Mouse (Mus musculus): ENCODE data around the gene Capn1. TPM values are rescaled to one million over a fixed set of nuclear protein-coding genes. Genes with fewer than 3 reads are reported as not detected.
A peak's percentile ranks its signal among the peaks of the same experiment; 100 is the strongest.

Gene Capn1
- polyA plus RNA-seq, 1 experiment from 2014 or later: 21.2 TPM

- ATAC-seq (ENCODE audit: low FRiP score, low TSS enrichment) (no peak), DNase-seq (ENCODE audit: low spot score) (no peak)
- Histone ChIP-seq H3K4me2 (replicated peaks; ENCODE audit: low read depth) (no peak overlapping the region), H3K4me1 (replicated peaks; ENCODE audit: control insufficient read depth, insufficient read depth) (peaks cover 2% of the 10 kb centered on the region; the same call in 1 of the 2 replicates), H3K9me3 (ENCODE audit: control insufficient read depth, low read length) (no peaks in the 10 kb centered on the region), H3K4me3 (ENCODE audit: low read depth, low read length) (no peak overlapping the region), H3K9ac (ENCODE audit: low read length) (no peak overlapping the region), H3K27me3 (ENCODE audit: control insufficient read depth, insufficient read depth, low read length) (no peaks in the 10 kb centered on the region), H3K36me3 (ENCODE audit: control insufficient read depth, insufficient read depth, low read length) (peaks cover 10% of the 10 kb centered on the region), H3K27ac (replicated peaks) (no peak overlapping the region; the same call in 1 of the 2 replicates)
- WGBS: 33% methylated on average over 1 of the region's 1 CpGs
- no peak for TF ChIP-seq CTCF (IDR thresholded peaks at IDR 0.05; ENCODE audit: low read depth)
- no peak for TF ChIP-seq EP300 (optimal IDR thresholded peaks at IDR 0.05)
These were observed 24.8 kb downstream of the Capn1 start for GRCm38 (mm10) chr19:5990921-5991320.

GRCm38 (mm10) chr19:5990033-5990432, 25.7 kb downstream of the Capn1 start:
- no peak for DNase-seq (ENCODE audit: low spot score)
- Histone ChIP-seq H3K4me2 (replicated peaks; ENCODE audit: low read depth) (no peak overlapping the region), H3K36me3 (ENCODE audit: control insufficient read depth, insufficient read depth, low read length) (peaks cover 10% of the 10 kb centered on the region), H3K4me3 (ENCODE audit: low read depth, low read length) (no peak overlapping the region), H3K9ac (ENCODE audit: low read length) (no peak overlapping the region), H3K4me1 (replicated peaks; ENCODE audit: control insufficient read depth, insufficient read depth) (peaks cover 2% of the 10 kb centered on the region; the same call in 1 of the 2 replicates), H3K27ac (replicated peaks) (no peak overlapping the region; the same call in 1 of the 2 replicates), H3K27me3 (ENCODE audit: control insufficient read depth, insufficient read depth, low read length) (no peaks in the 10 kb centered on the region), H3K9me3 (ENCODE audit: control insufficient read depth, low read length) (no peaks in the 10 kb centered on the region)
- ATAC-seq (ENCODE audit: low FRiP score, low TSS enrichment): no peak
- TF ChIP-seq CTCF (IDR thresholded peaks at IDR 0.05; ENCODE audit: low read depth) (no peak), EP300 (optimal IDR thresholded peaks at IDR 0.05) (no peak)
- 66% methylated on average over 12 of the region's 12 CpGs for WGBS

GRCm38 (mm10) chr19:5989585-5989984, 26.1 kb downstream of the Capn1 start:
- WGBS: 30% methylated on average over 6 of the region's 6 CpGs
- no peak overlapping the region for H3K27ac ChIP-seq (replicated peaks)
- H3K4me1 ChIP-seq (replicated peaks; ENCODE audit: control insufficient read depth, insufficient read depth): peaks cover 2% of the 10 kb centered on the region; the same call in 1 of the 2 replicates
- no peak for TF ChIP-seq EP300 (optimal IDR thresholded peaks at IDR 0.05)
- TF ChIP-seq CTCF (IDR thresholded peaks at IDR 0.05; ENCODE audit: low read depth): no peak
- no peak overlapping the region for H3K9ac ChIP-seq (ENCODE audit: low read length)
- H3K4me3 ChIP-seq (ENCODE audit: low read depth, low read length): no peak overlapping the region
- H3K4me2 ChIP-seq (replicated peaks; ENCODE audit: low read depth): no peak overlapping the region
- H3K36me3 ChIP-seq (ENCODE audit: control insufficient read depth, insufficient read depth, low read length): peaks cover 7% of the 10 kb centered on the region
- no peaks in the 10 kb centered on the region for H3K27me3 ChIP-seq (ENCODE audit: control insufficient read depth, insufficient read depth, low read length)
- ATAC-seq (ENCODE audit: low FRiP score, low TSS enrichment) (no peak), DNase-seq (ENCODE audit: low spot score) (no peak)
- no peaks in the 10 kb centered on the region for H3K9me3 ChIP-seq (ENCODE audit: control insufficient read depth, low read length)

DNA sequence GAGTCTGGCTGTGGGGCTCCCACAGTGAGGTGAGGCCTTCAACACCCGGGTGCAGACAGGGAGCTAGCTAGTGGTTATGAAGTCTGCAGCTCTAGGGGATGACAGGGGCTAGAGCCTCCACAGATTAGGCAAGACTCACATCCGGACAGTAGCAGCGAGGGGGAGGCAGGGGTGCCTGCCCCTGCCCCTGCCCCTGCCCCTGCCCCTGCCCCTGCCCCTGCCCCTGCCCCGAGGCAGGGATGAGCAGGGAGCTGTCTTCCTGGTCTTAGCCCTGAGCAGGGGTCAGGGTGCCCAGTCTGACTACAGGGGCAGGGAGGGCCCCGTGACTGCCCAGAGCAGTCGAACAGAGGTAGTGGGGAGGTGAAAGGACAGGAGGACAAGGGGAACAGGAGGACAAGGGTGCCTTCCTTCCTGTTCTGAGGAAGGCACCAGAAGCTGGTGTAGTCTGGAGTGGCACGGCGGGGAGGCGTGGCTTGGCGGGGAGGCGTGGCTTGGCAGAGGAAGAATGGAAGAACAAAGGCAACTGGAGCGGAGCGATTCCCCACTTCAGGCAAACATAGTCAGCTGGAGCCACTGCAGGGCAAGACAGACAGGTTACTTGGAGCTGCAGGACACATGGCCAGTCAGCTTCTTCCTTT, 26.8 kb downstream of the Capn1 start:
- Histone ChIP-seq H3K27ac (replicated peaks) (peak overlapping the region; percentile 81), H3K27me3 (ENCODE audit: control insufficient read depth, insufficient read depth, low read length) (no peaks in the 10 kb centered on the region), H3K4me3 (ENCODE audit: low read depth, low read length) (no peak overlapping the region), H3K36me3 (ENCODE audit: control insufficient read depth, insufficient read depth, low read length) (peaks cover 7% of the 10 kb centered on the region), H3K9ac (ENCODE audit: low read length) (peak overlapping the region; percentile 45; the same call in 1 of the 2 replicates), H3K4me1 (replicated peaks; ENCODE audit: control insufficient read depth, insufficient read depth) (peaks cover 2% of the 10 kb centered on the region; the same call in 1 of the 2 replicates), H3K9me3 (ENCODE audit: control insufficient read depth, low read length) (no peaks in the 10 kb centered on the region), H3K4me2 (replicated peaks; ENCODE audit: low read depth) (peak overlapping the region; percentile 12; the same call in 1 of the 2 replicates)
- DNase-seq (ENCODE audit: low spot score) (peak; percentile 92), ATAC-seq (ENCODE audit: low FRiP score, low TSS enrichment) (peak; percentile 79)
- 6% methylated on average over 11 of the region's 13 CpGs for WGBS
- no peak for TF ChIP-seq CTCF (IDR thresholded peaks at IDR 0.05; ENCODE audit: low read depth)
- no peak for TF ChIP-seq EP300 (optimal IDR thresholded peaks at IDR 0.05)

GRCm38 (mm10) chr19:5988027-5988814, 27.5 kb downstream of the Capn1 start:
- peaks cover 5% of the 10 kb centered on the region for H3K36me3 ChIP-seq (ENCODE audit: control insufficient read depth, insufficient read depth, low read length)
- peaks cover 2% of the 10 kb centered on the region; the same call in 1 of the 2 replicates for H3K4me1 ChIP-seq (replicated peaks; ENCODE audit: control insufficient read depth, insufficient read depth)
- TF ChIP-seq EP300 (optimal IDR thresholded peaks at IDR 0.05) (no peak), CTCF (IDR thresholded peaks at IDR 0.05; ENCODE audit: low read depth) (no peak)
- H3K4me3 ChIP-seq (ENCODE audit: low read depth, low read length): no peak overlapping the region
- no peak overlapping the region for H3K4me2 ChIP-seq (replicated peaks; ENCODE audit: low read depth)
- DNase-seq (ENCODE audit: low spot score) (no peak), ATAC-seq (ENCODE audit: low FRiP score, low TSS enrichment) (no peak)
- H3K9me3 ChIP-seq (ENCODE audit: control insufficient read depth, low read length): no peaks in the 10 kb centered on the region
- H3K9ac ChIP-seq (ENCODE audit: low read length): no peak overlapping the region
- 35% methylated on average over 5 of the region's 5 CpGs for WGBS
- no peaks in the 10 kb centered on the region for H3K27me3 ChIP-seq (ENCODE audit: control insufficient read depth, insufficient read depth, low read length)
- H3K27ac ChIP-seq (replicated peaks): peak overlapping the region; percentile 81

Data from stomach, postnatal 0 days (tissue).